Mouse (Mus musculus): ENCODE results near the gene Ndufa4. TPM values are rescaled to one million over a fixed set of nuclear protein-coding genes. Genes with fewer than 3 reads are reported as not detected.
A peak's percentile ranks its signal among the peaks of the same experiment; 100 is the strongest.

The Ndufa4 gene
- total and polyA plus RNA-seq, 3 experiments, result 472 to 499 TPM; not detected in 1

DNA sequence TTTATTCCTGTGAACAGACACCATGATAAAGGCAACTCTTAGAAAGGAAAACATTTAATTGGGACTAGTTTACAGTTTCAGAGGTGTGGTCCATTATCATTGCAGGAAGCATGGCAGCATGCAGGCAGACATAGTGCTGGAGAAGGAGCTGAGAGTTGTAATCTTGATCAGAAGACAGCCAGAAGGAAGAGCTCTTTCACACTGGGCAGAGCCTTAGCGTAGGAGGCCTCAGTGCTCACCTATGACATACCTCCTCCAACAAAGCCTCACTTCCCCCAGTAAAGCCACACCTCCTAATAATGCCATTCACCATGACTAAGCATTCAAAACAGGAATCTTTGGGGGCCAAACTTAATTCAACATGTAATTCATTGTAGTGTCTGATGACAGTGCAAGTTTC lies 40.8 kb upstream of the Ndufa4 start (continued):
- no peak for TF ChIP-seq ZC3H11A (IDR thresholded peaks at IDR 0.05; ENCODE audit: low read depth, low read length)
- TF ChIP-seq RCOR1 (IDR thresholded peaks at IDR 0.05; ENCODE audit: low read depth, low read length), result no peak; the same call in 1 of the 2 replicates
- no peak; the same call in 1 of the 2 replicates for TF ChIP-seq KAT2A (conservative IDR thresholded peaks at IDR 0.05; ENCODE audit: low read depth, low read length)
- no peak for TF ChIP-seq TBP (IDR thresholded peaks at IDR 0.05; ENCODE audit: low read depth, low read length)
- TF ChIP-seq GABPA (IDR thresholded peaks at IDR 0.05; ENCODE audit: low read depth, low read length), result peak; percentile 94
- TF ChIP-seq ETS1 (IDR thresholded peaks at IDR 0.05; ENCODE audit: low read depth, low read length), result peak; percentile 68; the same call in 1 of the 2 replicates

DNA sequence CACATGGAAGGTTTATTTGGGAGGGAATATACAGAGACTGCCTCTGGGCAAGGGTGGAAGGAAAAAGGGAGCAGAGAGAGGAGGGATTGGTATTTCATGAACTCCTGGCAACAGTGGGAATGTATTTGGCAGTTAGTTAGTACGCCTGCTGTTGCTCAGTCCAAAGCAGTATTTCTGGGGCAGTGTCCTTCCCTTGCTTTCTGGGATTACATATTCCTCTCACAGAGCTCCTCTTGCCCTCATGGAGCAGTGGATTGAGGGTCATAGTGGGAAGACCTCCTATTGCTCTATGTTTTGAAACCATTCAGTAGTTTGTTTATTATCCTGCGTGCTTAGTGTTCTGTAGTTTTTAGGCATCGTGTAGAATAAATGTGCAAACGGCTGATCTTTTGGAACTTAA lies 34.8 kb upstream of the Ndufa4 start:
- peaks cover 20 to 29% of the 10 kb centered on the region in 2 experiments for H3K4me1 ChIP-seq (ENCODE audit: control insufficient read depth in 1 of 2, insufficient read depth in 2 of 2, low read length in 2 of 2)
- H3K36me3 ChIP-seq (ENCODE audit: control insufficient read depth in 1 of 2, insufficient read depth in 2 of 2, low read length in 2 of 2), result peaks cover 15 to 52% of the 10 kb centered on the region in 2 experiments
- no peak overlapping the region for H3K9ac ChIP-seq (ENCODE audit: control insufficient read depth, low read depth, low read length, poor library complexity, severe bottlenecking)

DNA sequence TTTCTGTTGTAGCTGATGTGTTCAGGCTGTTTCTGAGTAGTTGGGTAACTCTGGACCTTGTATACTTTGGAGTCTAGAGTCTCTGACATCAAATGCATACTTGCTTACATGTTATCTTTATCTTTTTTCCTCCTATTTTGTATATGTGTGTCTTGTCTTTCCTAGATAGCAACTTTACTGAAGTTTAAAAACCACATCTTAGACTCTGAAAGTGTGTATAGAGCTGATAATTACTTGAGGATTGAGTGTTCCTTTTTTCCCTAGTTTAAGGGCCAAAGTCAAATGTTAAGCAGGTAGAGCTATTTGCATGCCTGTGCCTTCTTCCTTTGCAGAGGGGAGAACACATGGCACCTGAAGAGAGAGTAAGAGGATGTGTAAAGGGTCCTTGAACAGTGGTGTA lies 33.6 kb upstream of the Ndufa4 start:
- peaks cover 18 to 25% of the 10 kb centered on the region in 2 experiments for H3K4me1 ChIP-seq (ENCODE audit: control insufficient read depth in 1 of 2, insufficient read depth in 2 of 2, low read length in 2 of 2)
- peaks cover 4% of the 10 kb centered on the region for H3K79me2 ChIP-seq (ENCODE audit: control insufficient read depth, insufficient read depth, low read length, poor library complexity)

More for the DNA sequence above, 34.8 kb upstream of the Ndufa4 start:
- Histone ChIP-seq H3K4me3 (ENCODE audit: control insufficient read depth in 1 of 2, insufficient read depth in 1 of 2, low read depth in 2 of 2, low read length in 2 of 2) (no peak overlapping the region), H3K9me3 (replicated peaks; ENCODE audit: insufficient read depth, low read length) (no peaks in the 10 kb centered on the region), H3K27me3 (ENCODE audit: control insufficient read depth in 1 of 2, insufficient read depth in 2 of 2, low read length in 2 of 2) (no peaks in the 10 kb centered on the region), H3K27ac (ENCODE audit: control insufficient read depth, low read depth, low read length) (no peak overlapping the region), H3K79me2 (ENCODE audit: control insufficient read depth, insufficient read depth, low read length, poor library complexity) (peaks cover 5% of the 10 kb centered on the region)
- TF ChIP-seq MYC (IDR thresholded peaks at IDR 0.05; ENCODE audit: low read depth, low read length), result no peak
- no peak for TF ChIP-seq NELFE (IDR thresholded peaks at IDR 0.05; ENCODE audit: low read depth, low read length)
- no peak for TF ChIP-seq ETS1 (IDR thresholded peaks at IDR 0.05; ENCODE audit: low read depth, low read length)
- no peak for TF ChIP-seq TBP (IDR thresholded peaks at IDR 0.05; ENCODE audit: low read depth, low read length)
- no peak for TF ChIP-seq GATA1 (IDR thresholded peaks at IDR 0.05; ENCODE audit: low read depth, low read length)
- TF ChIP-seq MAZ (IDR thresholded peaks at IDR 0.05; ENCODE audit: low read depth, low read length), result no peak
- no peak for TF ChIP-seq SIN3A (IDR thresholded peaks at IDR 0.05; ENCODE audit: low read length)
- DNase-seq (ENCODE audit: low read depth, low spot score), result no peak

More for the DNA sequence above, 33.6 kb upstream of the Ndufa4 start:
- Histone ChIP-seq H3K9ac (ENCODE audit: control insufficient read depth, low read depth, low read length, poor library complexity, severe bottlenecking) (no peak overlapping the region), H3K36me3 (ENCODE audit: control insufficient read depth in 1 of 2, insufficient read depth in 2 of 2, low read length in 2 of 2) (peaks cover 14 to 47% of the 10 kb centered on the region in 2 experiments), H3K27me3 (ENCODE audit: control insufficient read depth in 1 of 2, insufficient read depth in 2 of 2, low read length in 2 of 2) (no peaks in the 10 kb centered on the region), H3K9me3 (replicated peaks; ENCODE audit: insufficient read depth, low read length) (no peaks in the 10 kb centered on the region), H3K4me3 (ENCODE audit: control insufficient read depth in 1 of 2, insufficient read depth in 1 of 2, low read depth in 2 of 2, low read length in 2 of 2) (no peak overlapping the region), H3K27ac (ENCODE audit: control insufficient read depth, low read depth, low read length) (peak overlapping the region; percentile 62)
- DNase-seq (ENCODE audit: low read depth, low spot score), result peak; percentile 77
- TF ChIP-seq SIN3A (IDR thresholded peaks at IDR 0.05; ENCODE audit: low read length) (peak; percentile 68; the same call in 1 of the 2 replicates), TAL1 (IDR thresholded peaks at IDR 0.05; ENCODE audit: low read length) (peak; percentile 89), CHD1 (IDR thresholded peaks at IDR 0.05; ENCODE audit: low read depth, low read length) (no peak), MYC (IDR thresholded peaks at IDR 0.05; ENCODE audit: low read depth, low read length) (peak; percentile 82; the same call in 1 of the 2 replicates), USF1 (IDR thresholded peaks at IDR 0.05; ENCODE audit: low read depth, low read length) (no peak), E2F4 (IDR thresholded peaks at IDR 0.05; ENCODE audit: borderline replicate concordance, low read depth, low read length) (no peak), CTCF (IDR thresholded peaks at IDR 0.05 in 2 of 3, conservative IDR thresholded peaks at IDR 0.05 in 1 of 3; ENCODE audit: control insufficient read depth in 1 of 3, insufficient read depth in 1 of 3, low read depth in 2 of 3, low read length in 3 of 3, poor library complexity in 1 of 3, severe bottlenecking in 1 of 3) (no peak), MAFK (IDR thresholded peaks at IDR 0.05; ENCODE audit: borderline replicate concordance, low read depth, low read length) (no peak), CHD2 (IDR thresholded peaks at IDR 0.05; ENCODE audit: low read length) (peak; percentile 44; the same call in 1 of the 2 replicates), GATA1 (IDR thresholded peaks at IDR 0.05; ENCODE audit: low read depth, low read length) (peak; percentile 98), TBP (IDR thresholded peaks at IDR 0.05; ENCODE audit: low read depth, low read length) (0 out of 2 replicates have a peak, but pooled peaks have one; percentile 19), RCOR1 (IDR thresholded peaks at IDR 0.05; ENCODE audit: low read depth, low read length) (peak; percentile 88), MXI1 (IDR thresholded peaks at IDR 0.05; ENCODE audit: low read depth, low read length) (peak; percentile 70; the same call in 1 of the 2 replicates), MYB (IDR thresholded peaks at IDR 0.05; ENCODE audit: low read depth, low read length) (no peak), TCF12 (IDR thresholded peaks at IDR 0.05; ENCODE audit: low read depth, low read length) (peak; percentile 98), EP300 (IDR thresholded peaks at IDR 0.05; ENCODE audit: low read depth in 1 of 2, low read length in 2 of 2) (peak; percentile 97 to 100), USF2 (IDR thresholded peaks at IDR 0.05; ENCODE audit: borderline replicate concordance in 1 of 2, insufficient read depth in 1 of 2, low read depth in 1 of 2, low read length in 2 of 2) (no peak), UBTF (IDR thresholded peaks at IDR 0.05; ENCODE audit: borderline replicate concordance, insufficient read depth, low read depth, low read length) (no peak), ETS1 (IDR thresholded peaks at IDR 0.05; ENCODE audit: low read depth, low read length) (peak; percentile 78; the same call in 1 of the 2 replicates), JUND (IDR thresholded peaks at IDR 0.05; ENCODE audit: low read depth, low read length) (no peak)
